ENCODE assay signal across 19 mouse cellular contexts in the genomic region with DNA sequence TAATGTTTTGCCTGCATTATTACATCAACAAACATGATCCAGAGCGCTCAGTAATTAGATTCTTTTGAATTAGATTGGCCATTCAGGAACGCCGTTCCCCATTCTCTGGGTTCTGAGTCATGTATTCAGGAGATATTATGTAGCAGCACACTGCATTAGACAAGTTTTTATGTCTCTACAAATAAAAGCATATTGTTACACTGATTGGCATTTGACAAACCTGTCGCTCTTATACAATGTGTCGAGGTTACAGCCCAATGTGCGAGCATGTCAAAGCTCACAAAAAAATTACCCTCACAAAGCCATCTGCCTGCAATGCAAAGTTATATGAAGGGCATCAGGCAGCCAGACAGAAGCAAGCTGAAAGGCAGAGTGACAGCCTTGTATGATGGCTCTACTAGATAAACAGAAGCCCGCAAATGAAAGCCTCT.
A peak's percentile ranks its signal among the peaks of the same experiment; 100 is the strongest.
DNase-seq lines count a peak whose midpoint lies in the region; ATAC-seq lines count a peak whose summit lies in the region.
"Had no signal": no experiment of that assay in that cellular context is flagged by ENCODE, and none has a peak within 500 bp of the region (broad histone marks: within the 10 kb centered on the region; RNA-seq: fewer than 3 reads in every experiment).

No protein-coding gene starts in this region.

- peak overlapping the region; percentile 38 for H3K4me2 ChIP-seq in forebrain, embryonic 12.5 days
- H3K4me2 ChIP-seq in hindbrain, embryonic 14.5 days (replicated peaks) = peak overlapping the region; percentile 44
- peak overlapping the region; percentile 12; the same call in 1 of the 2 replicates for H3K4me2 ChIP-seq in neural tube, embryonic 12.5 days (replicated peaks)
- H3K4me2 ChIP-seq: heart, embryonic 15.5 days; liver, embryonic 11.5 days had no signal

- H3K4me1 ChIP-seq in forebrain, embryonic 12.5 days = peaks cover 45% of the 10 kb centered on the region
- peaks cover 37% of the 10 kb centered on the region for H3K4me1 ChIP-seq in hindbrain, embryonic 14.5 days (replicated peaks; ENCODE audit: control insufficient read depth, insufficient read depth, low read length)
- H3K4me1 ChIP-seq in neural tube, embryonic 12.5 days = peaks cover 17% of the 10 kb centered on the region; the same call in 1 of the 2 replicates

- H3K9me3 ChIP-seq in forebrain, embryonic 12.5 days = no peaks in the 10 kb centered on the region
- no peaks in the 10 kb centered on the region for H3K9me3 ChIP-seq in hindbrain, embryonic 14.5 days (ENCODE audit: control insufficient read depth, low read length)
- no peaks in the 10 kb centered on the region for H3K9me3 ChIP-seq in neural tube, embryonic 12.5 days
- H3K9me3 ChIP-seq: heart, embryonic 15.5 days had no signal

- H3K4me3 ChIP-seq in forebrain, embryonic 12.5 days (replicated peaks) = no peak overlapping the region
- peak overlapping the region; percentile 12; the same call in 1 of the 2 replicates for H3K4me3 ChIP-seq in hindbrain, embryonic 14.5 days (replicated peaks; ENCODE audit: low read length)
- no peak overlapping the region for H3K4me3 ChIP-seq in neural tube, embryonic 12.5 days
- H3K4me3 ChIP-seq: heart, embryonic 15.5 days had no signal

- peaks cover 22% of the 10 kb centered on the region for H3K27me3 ChIP-seq in forebrain, embryonic 12.5 days
- peaks cover 21% of the 10 kb centered on the region for H3K27me3 ChIP-seq in hindbrain, embryonic 14.5 days (ENCODE audit: control insufficient read depth, insufficient read depth, low read length)
- H3K27me3 ChIP-seq in neural tube, embryonic 12.5 days (replicated peaks) = no peaks in the 10 kb centered on the region
- H3K27me3 ChIP-seq: CH12.LX; heart, embryonic 15.5 days; Patski had no signal

- ATAC-seq in forebrain, embryonic 12.5 days (ENCODE audit: low FRiP score) = peak; percentile 66
- 0 out of 2 replicates have a peak, but pooled peaks have one; percentile 11 for ATAC-seq in hindbrain, embryonic 14.5 days (ENCODE audit: low FRiP score)
- ATAC-seq in neural tube, embryonic 12.5 days (ENCODE audit: low FRiP score, low read depth) = 0 out of 2 replicates have a peak, but pooled peaks have one; percentile 2
- ATAC-seq: inflammation-experienced regulatory T-cells, adult 6 months; Patski had no signal

- WGBS in forebrain, embryonic 12.5 days = 14% methylated on average over 7 of the region's 7 CpGs
- WGBS in hindbrain, embryonic 14.5 days = 23% methylated on average over 7 of the region's 7 CpGs
- WGBS in neural tube, embryonic 12.5 days = 44% methylated on average over 7 of the region's 7 CpGs

- H3K36me3 ChIP-seq in forebrain, embryonic 12.5 days (replicated peaks) = no peaks in the 10 kb centered on the region
- no peaks in the 10 kb centered on the region for H3K36me3 ChIP-seq in hindbrain, embryonic 14.5 days (replicated peaks; ENCODE audit: control insufficient read depth, insufficient read depth)
- H3K36me3 ChIP-seq in neural tube, embryonic 12.5 days = no peaks in the 10 kb centered on the region
- H3K36me3 ChIP-seq: heart, embryonic 15.5 days had no signal

- H3K27ac ChIP-seq in forebrain, embryonic 12.5 days = peak overlapping the region; percentile 81
- peak overlapping the region; percentile 51 for H3K27ac ChIP-seq in hindbrain, embryonic 14.5 days
- H3K27ac ChIP-seq in neural tube, embryonic 12.5 days = no peak overlapping the region
- H3K27ac ChIP-seq: heart, embryonic 15.5 days had no signal

- peak; percentile 5 to 28 for DNase-seq in adrenal gland, adult (ENCODE audit: inconsistent age in 2 of 2, low spot score in 1 of 2)
- DNase-seq in adrenal gland, postnatal 14 days = no peak
- peak; percentile 30 for DNase-seq in hindbrain, embryonic 14.5 days (ENCODE audit: low spot score)
- no peak for DNase-seq in gastrocnemius, postnatal 4 days (ENCODE audit: low spot score in 2 of 2)
- no peak for DNase-seq in lung, postnatal 25 days (ENCODE audit: low spot score)
- DNase-seq in ovary, postnatal 36 days (ENCODE audit: low spot score) = no peak
- DNase-seq: cerebellum, adult 18-20 months; gastrocnemius, postnatal 10 days; kidney, postnatal 10 days; layer of hippocampus, adult 9-11 months; right cerebral cortex, postnatal 4 days; thymus, postnatal 14 days had no signal

- H3K9ac ChIP-seq in forebrain, embryonic 12.5 days = no peak overlapping the region
- H3K9ac ChIP-seq in hindbrain, embryonic 14.5 days = peak overlapping the region; percentile 42; the same call in 1 of the 2 replicates
- no peak overlapping the region for H3K9ac ChIP-seq in neural tube, embryonic 12.5 days
- H3K9ac ChIP-seq: heart, embryonic 15.5 days had no signal

Comparison
In these comparisons a context has a peak if more than half of its experiments do, and no peak if none do; other contexts are left out.
1. DNase-seq: peak in adrenal gland, adult (2 of 2) and hindbrain, embryonic 14.5 days (single experiment); none in adrenal gland, postnatal 14 days (single experiment), gastrocnemius, postnatal 4 days (0 of 2), lung, postnatal 25 days (single experiment) and ovary, postnatal 36 days (single experiment).
2. ATAC-seq: peak in every context shown above with its lines; median percentile 66 in forebrain, embryonic 12.5 days; 11 in hindbrain, embryonic 14.5 days; 2 in neural tube, embryonic 12.5 days.
3. Peak in every context shown above with its lines, with median percentiles within 50 percentile points of each other: H3K4me2 ChIP-seq.